Mouse (Mus musculus): ENCODE results near the gene Mesp2. TPM values are rescaled to one million over a fixed set of nuclear protein-coding genes. Genes with fewer than 3 reads are reported as not detected.
"Not testable (repeated sequence)": the region's sequence is repeated elsewhere in the genome, so short reads cannot be mapped to it uniquely, and the experiment has no call there.

Gene Mesp2
- polyA plus RNA-seq, 1 experiment = not detected

DNA sequence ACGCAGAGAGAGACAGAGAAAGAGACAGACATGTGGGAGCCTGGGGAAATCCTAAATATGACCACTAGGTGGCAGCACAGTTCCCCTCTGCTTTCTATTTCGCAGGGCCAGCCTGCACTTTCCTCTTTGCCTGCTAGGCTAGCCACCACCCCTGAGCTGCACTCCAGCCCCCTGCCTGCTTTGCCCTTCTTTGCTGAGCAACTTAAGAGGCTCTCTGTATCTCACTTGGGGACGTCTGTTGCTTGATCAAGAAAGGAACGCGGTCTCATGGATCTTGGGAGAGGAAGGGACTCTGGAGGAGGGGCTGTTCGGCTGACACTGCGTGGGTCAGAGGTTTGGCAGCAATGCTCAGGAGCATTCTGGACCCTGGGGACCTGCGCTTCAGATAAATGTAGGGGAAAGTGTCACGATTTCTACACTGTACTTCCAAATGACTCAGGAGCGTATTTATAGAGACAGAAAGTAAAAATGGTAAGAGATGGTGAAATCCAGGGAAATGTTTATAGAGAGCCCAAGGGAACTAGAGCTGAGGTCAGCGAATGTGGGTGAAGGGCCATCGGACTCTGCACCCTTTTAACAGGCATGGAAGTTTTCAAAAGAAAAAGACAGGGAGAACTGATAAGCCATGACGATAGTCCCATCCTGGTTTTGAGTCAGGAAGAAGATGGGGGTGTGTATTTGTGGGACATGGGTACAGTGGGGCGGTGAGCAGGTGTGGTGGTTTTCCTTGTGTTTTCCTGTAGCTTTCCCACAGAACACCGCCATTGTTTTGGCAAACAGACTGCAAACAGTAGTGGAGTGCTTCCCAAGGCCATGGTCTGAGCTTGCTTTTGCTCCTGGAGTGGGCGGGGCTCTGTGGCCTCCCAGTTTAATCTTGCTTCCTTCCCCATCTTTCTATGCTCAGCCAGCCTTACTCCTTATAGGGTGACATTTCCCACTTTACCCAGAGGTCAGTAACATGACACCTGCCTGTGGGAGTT lies 29.6 kb upstream of the Mesp2 start:
- H3K4me3 ChIP-seq (replicated peaks; ENCODE audit: control insufficient read depth, low read depth, low read length) = peak overlapping the region; percentile 10
- 23% methylated on average over 16 of the region's 16 CpGs for WGBS
- no peak overlapping the region for H3K27ac ChIP-seq (ENCODE audit: control insufficient read depth, insufficient read depth, low read depth, low read length, poor library complexity)
- no peaks in the 10 kb centered on the region for H3K4me1 ChIP-seq (ENCODE audit: control insufficient read depth, insufficient read depth, low read length)
- TF ChIP-seq CTCF (IDR thresholded peaks at IDR 0.05; ENCODE audit: control insufficient read depth, insufficient read depth, low read length) = peak; percentile 79
- TF ChIP-seq POLR2A (IDR thresholded peaks at IDR 0.05; ENCODE audit: borderline replicate concordance, control insufficient read depth, low read depth, low read length) = no peak

DNA sequence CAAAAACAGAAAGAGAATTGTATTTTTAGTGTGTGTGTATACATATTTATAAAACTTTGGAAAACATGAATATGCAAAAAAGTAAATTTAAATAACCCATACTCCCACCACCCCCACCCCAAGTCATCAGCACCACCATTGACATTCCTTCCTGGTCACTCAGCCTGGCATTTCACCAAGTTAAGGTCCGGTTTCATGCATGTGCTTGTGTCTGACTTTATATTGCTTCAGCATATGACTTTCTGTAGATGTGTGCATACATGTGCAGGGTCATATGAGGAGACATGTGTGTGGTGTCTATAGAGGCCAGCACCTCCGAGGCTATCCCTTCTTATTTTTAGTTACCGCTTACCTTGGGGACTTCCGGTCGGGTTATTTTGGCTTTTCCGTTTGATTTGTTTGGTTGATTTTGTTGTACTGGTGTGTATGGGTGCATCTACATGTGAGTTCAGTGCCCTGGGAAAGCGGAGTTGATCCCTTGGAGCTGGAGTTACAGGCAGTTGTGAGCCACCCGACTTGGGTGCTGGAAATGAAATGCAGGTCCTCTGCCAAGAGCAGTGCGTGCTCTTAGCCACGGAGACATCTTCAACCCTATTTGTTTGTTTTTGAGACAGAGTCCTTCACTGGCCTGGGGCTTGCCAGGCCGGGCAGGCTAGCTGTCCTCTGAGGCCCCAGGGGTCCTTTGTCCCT lies 28.6 kb upstream of the Mesp2 start:
- WGBS = 87% methylated on average over 11 of the region's 11 CpGs
- no peak for TF ChIP-seq CTCF (IDR thresholded peaks at IDR 0.05; ENCODE audit: control insufficient read depth, insufficient read depth, low read length)
- Histone ChIP-seq H3K4me3 (replicated peaks; ENCODE audit: control insufficient read depth, low read depth, low read length) (no peak overlapping the region), H3K4me1 (ENCODE audit: control insufficient read depth, insufficient read depth, low read length) (no peaks in the 10 kb centered on the region), H3K27ac (ENCODE audit: control insufficient read depth, insufficient read depth, low read depth, low read length, poor library complexity) (no peak overlapping the region)

DNA sequence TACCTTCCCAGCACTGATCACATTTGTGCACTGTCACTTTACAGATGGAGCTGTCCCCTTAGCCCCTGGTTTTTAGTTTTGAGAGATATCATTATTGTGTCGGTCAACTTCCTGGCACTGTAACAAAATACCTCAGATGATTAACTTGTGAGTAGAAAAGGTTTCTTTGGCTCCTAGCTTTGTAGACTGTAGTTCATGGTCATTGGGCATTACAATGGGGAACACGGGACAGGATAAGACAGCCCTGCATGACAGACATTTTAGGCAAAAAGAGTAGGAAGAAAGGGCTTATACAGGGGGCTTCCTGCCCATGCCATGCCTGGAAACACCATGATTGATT lies 28.0 kb upstream of the Mesp2 start:
- Histone ChIP-seq H3K4me1 (ENCODE audit: control insufficient read depth, insufficient read depth, low read length) (no peaks in the 10 kb centered on the region), H3K4me3 (replicated peaks; ENCODE audit: control insufficient read depth, low read depth, low read length) (no peak overlapping the region), H3K27ac (ENCODE audit: control insufficient read depth, insufficient read depth, low read depth, low read length, poor library complexity) (no peak overlapping the region)
- 85% methylated on average over 2 of the region's 2 CpGs for WGBS
- TF ChIP-seq POLR2A (IDR thresholded peaks at IDR 0.05; ENCODE audit: borderline replicate concordance, control insufficient read depth, low read depth, low read length) (no peak), CTCF (IDR thresholded peaks at IDR 0.05; ENCODE audit: control insufficient read depth, insufficient read depth, low read length) (no peak)

DNA sequence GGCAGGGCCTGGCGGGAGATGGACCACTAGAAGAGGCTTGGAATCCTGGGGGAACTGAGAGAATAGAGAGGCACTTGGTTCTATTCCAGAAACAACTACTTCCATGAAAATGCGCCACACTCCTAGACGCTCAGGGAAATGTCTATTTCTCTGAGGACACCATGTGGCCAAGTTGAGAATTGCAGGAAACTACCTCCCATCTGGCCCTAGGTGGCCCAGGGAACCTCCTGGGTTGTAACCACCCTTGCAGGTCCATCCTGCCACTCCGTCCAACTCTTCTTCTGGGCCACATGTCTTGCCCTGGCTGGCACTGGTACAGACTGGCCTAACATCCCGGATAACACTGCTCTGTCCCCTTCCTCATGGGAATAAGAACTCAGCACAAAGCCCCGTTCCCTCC lies 24.2 kb upstream of the Mesp2 start:
- peak; percentile 54 for TF ChIP-seq CTCF (IDR thresholded peaks at IDR 0.05; ENCODE audit: control insufficient read depth, insufficient read depth, low read length)
- TF ChIP-seq POLR2A (IDR thresholded peaks at IDR 0.05; ENCODE audit: borderline replicate concordance, control insufficient read depth, low read depth, low read length) = no peak
- H3K4me1 ChIP-seq (ENCODE audit: control insufficient read depth, insufficient read depth, low read length) = no peaks in the 10 kb centered on the region
- 25% methylated on average over 6 of the region's 6 CpGs for WGBS
- no peak overlapping the region for H3K27ac ChIP-seq (ENCODE audit: control insufficient read depth, insufficient read depth, low read depth, low read length, poor library complexity)
- no peak overlapping the region for H3K4me3 ChIP-seq (replicated peaks; ENCODE audit: control insufficient read depth, low read depth, low read length)

DNA sequence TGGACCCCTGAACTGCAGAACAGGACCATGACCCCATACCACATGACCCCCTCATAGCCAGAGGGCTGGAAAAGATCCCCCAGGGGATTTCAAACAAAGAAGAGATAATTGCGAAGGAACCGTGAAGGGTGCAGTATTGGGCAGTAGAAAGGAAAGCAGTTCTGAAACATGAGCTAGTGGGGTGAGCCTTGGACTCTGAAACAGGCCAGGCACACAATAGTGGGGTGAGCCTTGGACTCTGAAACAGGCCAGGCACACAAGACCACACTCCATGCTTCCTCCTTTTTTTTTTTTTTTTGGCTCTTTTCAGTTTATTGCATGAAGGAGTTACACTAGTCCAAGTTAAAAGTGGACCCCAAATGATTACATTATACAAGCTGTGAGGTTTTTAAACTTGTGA lies 20.7 kb upstream of the Mesp2 start:
- H3K4me3 ChIP-seq (replicated peaks; ENCODE audit: control insufficient read depth, low read depth, low read length); H3K27ac ChIP-seq (ENCODE audit: control insufficient read depth, insufficient read depth, low read depth, low read length, poor library complexity); H3K4me1 ChIP-seq (ENCODE audit: control insufficient read depth, insufficient read depth, low read length): not testable (repeated sequence)
- WGBS = 83% methylated on average over 2 of the region's 2 CpGs

DNA sequence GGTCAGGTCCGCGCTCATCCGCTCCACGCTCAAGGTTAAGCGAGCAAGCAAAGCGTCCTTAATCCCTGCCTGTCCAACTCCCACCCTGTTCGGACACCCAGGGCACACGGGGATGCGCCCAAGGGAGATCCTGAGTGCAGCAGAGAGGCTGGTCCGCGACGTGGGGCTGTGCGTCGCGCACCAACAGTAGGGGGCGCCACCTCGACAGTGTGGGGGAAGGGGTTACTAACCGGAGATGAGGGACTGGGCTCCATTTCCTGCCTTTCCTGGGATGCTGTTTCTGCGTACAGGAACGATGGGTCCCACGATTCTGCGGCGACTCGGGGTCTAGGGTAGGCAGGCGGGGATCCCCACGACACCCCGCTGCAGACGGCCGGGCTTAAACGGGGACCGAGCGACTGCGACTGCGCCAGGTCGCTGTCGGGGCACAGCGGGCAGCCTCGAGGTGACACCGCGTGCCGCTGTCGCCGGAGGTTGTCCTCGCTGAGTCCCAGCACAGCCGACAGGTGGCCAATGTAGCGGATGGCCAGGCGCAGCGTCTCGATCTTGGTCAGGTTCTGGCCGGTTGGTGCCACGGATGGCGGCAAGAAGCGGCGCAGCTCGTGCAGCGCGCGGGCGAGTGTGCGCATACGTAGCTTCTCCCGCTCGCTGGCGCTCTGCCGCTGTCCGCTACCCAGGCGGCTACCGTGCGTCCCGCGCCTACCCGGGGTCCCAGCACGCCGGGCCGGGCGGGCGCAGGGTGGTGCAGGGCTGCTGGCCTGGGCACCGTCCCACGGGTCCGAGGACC lies 17.7 kb upstream of the Mesp2 start:
- 5% methylated on average over 80 of the region's 80 CpGs for WGBS
- Histone ChIP-seq H3K27ac (ENCODE audit: control insufficient read depth, insufficient read depth, low read depth, low read length, poor library complexity) (peak overlapping the region; percentile 12; the same call in 1 of the 2 replicates), H3K4me3 (replicated peaks; ENCODE audit: control insufficient read depth, low read depth, low read length) (no peak overlapping the region), H3K4me1 (ENCODE audit: control insufficient read depth, insufficient read depth, low read length) (no peaks in the 10 kb centered on the region; the same call in 1 of the 2 replicates)
- TF ChIP-seq CTCF (IDR thresholded peaks at IDR 0.05; ENCODE audit: control insufficient read depth, insufficient read depth, low read length) (peak; percentile 32; the same call in 1 of the 2 replicates), POLR2A (IDR thresholded peaks at IDR 0.05; ENCODE audit: borderline replicate concordance, control insufficient read depth, low read depth, low read length) (no peak)

DNA sequence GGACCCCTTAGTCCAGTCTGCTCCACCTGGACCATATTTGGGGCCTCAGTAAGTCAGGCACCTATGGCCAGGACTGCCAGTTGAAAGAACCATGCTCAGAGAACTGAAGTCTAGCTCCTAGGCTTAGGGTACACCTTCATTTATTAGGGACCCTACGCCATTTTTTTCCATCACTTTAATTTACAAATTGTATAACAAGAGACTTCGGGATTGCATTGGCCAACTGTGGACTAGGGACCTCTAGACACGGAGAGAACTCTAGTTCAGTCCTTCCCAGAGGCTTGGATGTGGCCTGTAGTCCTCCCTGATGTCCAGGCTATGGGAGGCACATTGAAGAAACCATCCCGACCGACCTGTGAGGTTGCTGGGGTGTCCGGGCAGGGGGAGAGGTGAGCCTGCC lies 16.8 kb upstream of the Mesp2 start, which contains the start of gene Mesp1:
Mesp1 (minus strand) TSS at position 101 of the 400 bp plus-strand sequence.
- Histone ChIP-seq H3K4me1 (ENCODE audit: control insufficient read depth, insufficient read depth, low read length) (no peaks in the 10 kb centered on the region; the same call in 1 of the 2 replicates), H3K27ac (ENCODE audit: control insufficient read depth, insufficient read depth, low read depth, low read length, poor library complexity) (peak within 1 kb of the TSS; percentile 12; the same call in 1 of the 2 replicates), H3K4me3 (replicated peaks; ENCODE audit: control insufficient read depth, low read depth, low read length) (no peak within 1 kb of the TSS)
- WGBS = 78% methylated on average over 6 of the region's 6 CpGs
- TF ChIP-seq POLR2A (IDR thresholded peaks at IDR 0.05; ENCODE audit: borderline replicate concordance, control insufficient read depth, low read depth, low read length) (no peak), CTCF (IDR thresholded peaks at IDR 0.05; ENCODE audit: control insufficient read depth, insufficient read depth, low read length) (no peak)

DNA sequence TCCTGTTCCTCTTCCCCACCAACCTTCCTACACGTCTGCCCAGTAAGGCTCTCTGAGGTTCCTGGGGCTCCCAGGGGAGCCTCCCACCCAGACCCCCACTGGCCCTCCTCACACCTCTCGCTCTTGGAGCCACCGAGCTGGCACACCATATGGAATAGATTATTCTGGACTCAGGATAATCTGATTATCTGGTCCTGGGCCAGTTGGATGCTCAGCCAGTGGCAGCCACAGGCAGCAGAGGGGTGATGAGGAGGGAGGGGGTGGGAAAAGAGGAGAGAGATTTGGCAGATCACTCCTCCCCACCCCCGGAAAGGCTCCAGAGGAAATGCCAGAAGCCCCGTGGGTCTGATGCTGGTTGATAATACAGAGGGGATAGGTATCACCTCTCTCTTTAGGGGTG lies 11.9 kb upstream of the Mesp2 start:
- 30% methylated on average over 5 of the region's 5 CpGs for WGBS
- Histone ChIP-seq H3K4me3 (replicated peaks; ENCODE audit: control insufficient read depth, low read depth, low read length) (no peak overlapping the region), H3K4me1 (ENCODE audit: control insufficient read depth, insufficient read depth, low read length) (no peaks in the 10 kb centered on the region), H3K27ac (ENCODE audit: control insufficient read depth, insufficient read depth, low read depth, low read length, poor library complexity) (no peak overlapping the region)
- TF ChIP-seq CTCF (IDR thresholded peaks at IDR 0.05; ENCODE audit: control insufficient read depth, insufficient read depth, low read length) (no peak), POLR2A (IDR thresholded peaks at IDR 0.05; ENCODE audit: borderline replicate concordance, control insufficient read depth, low read depth, low read length) (no peak)

Measured in bone marrow, adult 2 months (tissue).